Mouse (Mus musculus) embryonic fibroblast, embryonic 13.5 days (primary cell): Measurements from ENCODE around the gene Tbp. TPM values are rescaled to one million over a fixed set of nuclear protein-coding genes. Genes with fewer than 3 reads are reported as not detected.

Source experiments
- H3K27ac ChIP-seq: 2 replicates; pipeline ENCODE4 v1.5.1; 2012; ENCODE audit warnings: low read length, control low read depth, inconsistent platforms; ENCODE audit not compliant: insufficient read depth
- H3K4me1 ChIP-seq: 2 replicates; pipeline ENCODE4 v1.6.1; 2011; ENCODE audit warnings: low read length; ENCODE audit not compliant: control insufficient read depth, insufficient read depth
- H3K4me3 ChIP-seq: 2 replicates; pipeline ENCODE4 v1.5.1; 2011; ENCODE audit warnings: mild to moderate bottlenecking, control low read depth, low read length; ENCODE audit not compliant: insufficient read depth
- CTCF ChIP-seq: IDR thresholded peaks from 2 replicates; pipeline ENCODE4 v1.5.1; 2011; ENCODE audit warnings: mild to moderate bottlenecking, control low read depth, low read length, moderate library complexity, borderline replicate concordance; ENCODE audit not compliant: insufficient read depth
- POLR2A ChIP-seq: IDR thresholded peaks from 2 replicates; pipeline ENCODE4 v1.6.1; 2011; ENCODE audit warnings: low read depth, mild to moderate bottlenecking, control low read depth, low read length, moderate library complexity
- polyA plus RNA-seq: library from polyadenylated mRNA; stranded (reverse); fragments of >200 nt; gene quantifications from 2 replicates; pipeline ENCODE4 v1.2.4, GENCODE M21; 2011; ENCODE audit warnings: low read depth; ENCODE audit not compliant: missing spikeins, insufficient read length

The Tbp gene
- 36.8 and 38.8 TPM in 2 replicates for polyA plus RNA-seq

- H3K27ac ChIP-seq, result peak within 1 kb of the TSS; percentile 82
- TF ChIP-seq CTCF (no peak), POLR2A (peak; percentile 87)
- peaks cover 3% of the 10 kb centered on the region for H3K4me1 ChIP-seq
- H3K4me3 ChIP-seq, result peak within 1 kb of the TSS; percentile 93
These were observed at the start of gene Tbp, which contains the start of gene Psmb1 for GRCm38 (mm10) chr17:15499656-15500394. TSS of gene Tbp (plus strand) at chr17:15499888. TSS of gene Psmb1 (minus strand) at chr17:15499751.

- Histone ChIP-seq H3K4me1 (no peaks in the 10 kb centered on the region), H3K4me3 (no peak overlapping the region), H3K27ac (no peak overlapping the region)
- no peak for TF ChIP-seq CTCF
These were observed 44.5 kb upstream of the Tbp start for GRCm38 (mm10) chr17:15455203-15455602.

GRCm38 (mm10) chr17:15456595-15456994 is 43.1 kb upstream of the Tbp start:
- Histone ChIP-seq H3K4me1 (no peaks in the 10 kb centered on the region), H3K4me3 (no peak overlapping the region), H3K27ac (no peak overlapping the region)
- TF ChIP-seq CTCF, result no peak
- no peak for TF ChIP-seq POLR2A

GRCm38 (mm10) chr17:15459761-15460160 is 39.9 kb upstream of the Tbp start:
- H3K4me3 ChIP-seq, result no peak overlapping the region
- H3K27ac ChIP-seq, result no peak overlapping the region
- no peaks in the 10 kb centered on the region for H3K4me1 ChIP-seq
- TF ChIP-seq POLR2A (no peak), CTCF (no peak)

- Histone ChIP-seq H3K4me1 (no peaks in the 10 kb centered on the region), H3K27ac (no peak overlapping the region), H3K4me3 (no peak overlapping the region)
- TF ChIP-seq POLR2A (no peak), CTCF (no peak)
These were observed 37.7 kb upstream of the Tbp start for GRCm38 (mm10) chr17:15461921-15462495.

GRCm38 (mm10) chr17:15467669-15468068 is 32.0 kb upstream of the Tbp start:
- Histone ChIP-seq H3K4me3 (no peak overlapping the region), H3K4me1 (no peaks in the 10 kb centered on the region), H3K27ac (no peak overlapping the region)
- TF ChIP-seq POLR2A (no peak), CTCF (peak; percentile 76)

- TF ChIP-seq POLR2A (no peak), CTCF (no peak)
- H3K4me1 ChIP-seq, result no peaks in the 10 kb centered on the region
- H3K4me3 ChIP-seq, result no peak overlapping the region
- H3K27ac ChIP-seq, result no peak overlapping the region
These were observed 27.0 kb upstream of the Tbp start for GRCm38 (mm10) chr17:15472671-15473070.

- TF ChIP-seq CTCF (no peak), POLR2A (no peak)
- H3K4me3 ChIP-seq, result no peak overlapping the region
- no peaks in the 10 kb centered on the region for H3K4me1 ChIP-seq
- H3K27ac ChIP-seq, result no peak overlapping the region
These were observed 9.1 kb upstream of the Tbp start for GRCm38 (mm10) chr17:15490542-15490941.

GRCm38 (mm10) chr17:15497882-15498752 is 1.6 kb upstream of the Tbp start:
- H3K27ac ChIP-seq, result peak overlapping the region; percentile 67
- H3K4me1 ChIP-seq, result peaks cover 3% of the 10 kb centered on the region
- H3K4me3 ChIP-seq, result peak overlapping the region; percentile 84
- TF ChIP-seq POLR2A, result peak; percentile 88
- no peak for TF ChIP-seq CTCF
